Mouse (Mus musculus) brain, adult 10 weeks (tissue): Measurements from ENCODE around the gene Olfr109. TPM values are rescaled to one million over a fixed set of nuclear protein-coding genes. Genes with fewer than 3 reads are reported as not detected.

Source experiments
- polyA plus RNA-seq: library from polyadenylated mRNA; stranded (reverse); fragments of 350-450 nt; fragmentation: Illumina TruSeq; extraction: RNeasy Lipid Tissue Mini Kit (QIAGEN cat#74804); gene quantifications from one replicate; pipeline ENCODE4 v1.2.3, GENCODE M21; 2015; ENCODE audit warnings: low read depth, low replicate concordance

Olfr109 gene
- not detected for polyA plus RNA-seq

GRCm38 (mm10) chr17:37458616-37459015, at the start of gene Olfr109:
Gene Olfr109, plus strand, starts transcription at chr17:37458916.

GRCm38 (mm10) chr17:37445180-37445579, 13.5 kb upstream of the Olfr109 start, which contains the start of gene Olfr108:
Gene Olfr108, plus strand, starts transcription at chr17:37445480.

DNA sequence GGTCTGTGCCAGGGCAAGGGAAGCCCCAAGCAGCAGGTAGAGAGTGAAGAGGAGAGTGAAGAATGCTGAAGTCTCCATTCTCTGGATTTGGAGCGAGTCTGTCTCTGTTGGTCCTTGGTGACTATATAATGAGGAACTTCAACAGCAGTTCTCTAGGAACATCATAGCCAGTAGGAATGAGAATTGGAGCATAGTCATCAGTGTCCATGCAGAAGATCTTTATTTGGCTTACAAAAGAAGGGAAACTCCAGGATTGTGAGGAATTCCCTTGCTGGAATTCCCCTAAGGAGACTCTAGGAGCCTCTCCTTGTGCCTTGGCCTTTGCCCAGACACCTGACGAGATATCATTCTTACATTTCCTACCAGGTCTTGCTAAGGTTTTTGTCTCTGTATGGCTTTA, 24.7 kb downstream of the Olfr109 start, which contains the start of gene H2-M2:
H2-M2 (minus strand) TSS at position 101 of the 400 bp plus-strand sequence.

GRCm38 (mm10) chr17:37491930-37492518, 33.3 kb downstream of the Olfr109 start, which contains the start of gene Olfr110:
Gene Olfr110, plus strand, starts transcription at chr17:37492468.

DNA sequence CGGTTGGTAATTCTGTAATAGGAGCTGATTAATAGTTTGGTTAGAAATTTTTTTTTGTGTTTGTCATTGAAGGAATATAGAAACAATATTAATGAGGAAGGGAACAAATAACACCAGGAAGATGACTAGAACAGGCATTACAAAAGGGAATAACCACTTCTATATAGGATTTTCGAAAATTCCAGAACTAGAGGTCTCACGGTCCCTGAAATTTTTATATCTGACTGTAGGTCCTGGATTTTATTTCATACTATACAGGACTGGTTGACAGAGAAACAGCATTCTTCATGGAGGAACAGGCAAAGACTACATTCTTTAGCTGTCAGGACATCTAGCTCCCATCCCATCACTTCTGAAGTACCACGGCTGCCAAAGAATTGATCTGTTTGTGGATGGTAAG, 49.0 kb downstream of the Olfr109 start, which contains the start of gene Olfr111:
Olfr111 (plus strand) TSS at position 301 of the 400 bp plus-strand sequence.

Other genes starting within 250 kb of the Olfr109 start
- not detected for gene Olfr95, start 245.8 kb upstream of the Olfr109 start, polyA plus RNA-seq
- not detected for gene Olfr96, start 238.8 kb upstream of the Olfr109 start, polyA plus RNA-seq
- not detected for gene Olfr97, start 221.6 kb upstream of the Olfr109 start, polyA plus RNA-seq
- not detected for gene Olfr98, start 195.2 kb upstream of the Olfr109 start, polyA plus RNA-seq
- 5.0 TPM for gene H2-M3, start 188.7 kb upstream of the Olfr109 start, polyA plus RNA-seq
- not detected for gene Olfr99, start 175.5 kb upstream of the Olfr109 start, polyA plus RNA-seq
- not detected for gene Olfr101, start 154.6 kb upstream of the Olfr109 start, polyA plus RNA-seq
- not detected for gene Olfr102, start 141.9 kb upstream of the Olfr109 start, polyA plus RNA-seq
- gene Olfr103, start 119.2 kb upstream of the Olfr109 start, polyA plus RNA-seq: not detected
- gene Olfr104-ps, start 99.3 kb upstream of the Olfr109 start, polyA plus RNA-seq: not detected
- gene Olfr105-ps, start 79.9 kb upstream of the Olfr109 start, polyA plus RNA-seq: not detected
- gene Olfr106-ps, start 68.5 kb upstream of the Olfr109 start, polyA plus RNA-seq: not detected
- not detected for gene Olfr107, start 59.7 kb upstream of the Olfr109 start, polyA plus RNA-seq
- not detected for gene Olfr108, start 13.4 kb upstream of the Olfr109 start, polyA plus RNA-seq
- not detected for gene H2-M2, start 24.6 kb downstream of the Olfr109 start, polyA plus RNA-seq
- gene Olfr110, start 33.6 kb downstream of the Olfr109 start, polyA plus RNA-seq: not detected
- not detected for gene Olfr111, start 49.1 kb downstream of the Olfr109 start, polyA plus RNA-seq
- not detected for gene Olfr112, start 110.5 kb downstream of the Olfr109 start, polyA plus RNA-seq
- not detected for gene Olfr113, start 118.7 kb downstream of the Olfr109 start, polyA plus RNA-seq
- not detected for gene Olfr114, start 133.8 kb downstream of the Olfr109 start, polyA plus RNA-seq
- gene Olfr115, start 168.2 kb downstream of the Olfr109 start, polyA plus RNA-seq: not detected
- gene Olfr116, start 168.3 kb downstream of the Olfr109 start, polyA plus RNA-seq: not detected
- not detected for gene Olfr117, start 204.9 kb downstream of the Olfr109 start, polyA plus RNA-seq
- not detected for gene Olfr118, start 208.1 kb downstream of the Olfr109 start, polyA plus RNA-seq
- not detected for gene Olfr119, start 237.6 kb downstream of the Olfr109 start, polyA plus RNA-seq